Mouse (Mus musculus): Measurements from ENCODE around the gene Alx1. TPM values are rescaled to one million over a fixed set of nuclear protein-coding genes. Genes with fewer than 3 reads are reported as not detected.

Alx1 gene
- total RNA-seq, 2 experiments from 2014 or later: not detected

Other genes starting within 250 kb of the Alx1 start
- not detected in 2 replicates for gene Lrriq1, start 206.1 kb upstream of the Alx1 start, total RNA-seq (2015; ENCODE audit: low replicate concordance)
- 0.70 TPM in 1 of 2 replicates, not detected in the other for gene Lrriq1, start 206.1 kb upstream of the Alx1 start, total RNA-seq (2017; ENCODE audit: low replicate concordance)

Data from erythroblast, adult 5-6 weeks (primary cell).